Comparison of ENCODE assay signal across 15 mouse cellular contexts in the genomic region with DNA sequence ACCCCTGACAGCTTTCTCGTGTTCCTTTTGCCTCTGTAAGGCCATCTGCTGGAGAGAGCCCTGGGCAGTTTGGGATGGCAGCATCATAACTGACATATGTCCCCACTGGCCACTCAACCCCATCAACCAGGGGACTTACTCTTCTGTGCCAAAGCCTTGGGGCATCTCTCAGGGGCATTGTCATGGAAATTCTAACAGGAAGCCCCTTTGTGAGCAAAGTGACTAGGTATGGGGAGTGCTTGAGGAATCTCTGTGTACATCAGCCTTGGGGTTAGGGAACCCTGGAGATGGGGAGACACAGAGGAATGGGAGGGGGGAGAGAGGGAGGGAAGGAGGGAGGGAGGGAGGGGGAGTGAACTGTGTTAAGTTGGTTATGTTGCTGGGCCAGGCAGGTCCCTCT.
"Had no signal": no experiment of that assay in that cellular context is flagged by ENCODE, and none has a peak within 500 bp of the region (broad histone marks: within the 10 kb centered on the region; RNA-seq: fewer than 3 reads in every experiment).

No protein-coding gene starts in this region.

- H3K27me3 ChIP-seq: midbrain, embryonic 13.5 days; midbrain, embryonic 15.5 days; neural tube, embryonic 12.5 days had no signal

- DNase-seq: lung, adult 18-20 months; lung, embryonic 14.5 days; lung, postnatal 10 days; lung, postnatal 36 days; right cerebral cortex, postnatal 25 days; right cerebral cortex, postnatal 4 days; spleen, adult 18-20 months; thymus, adult 18-20 months; thymus, postnatal 14 days; thymus, postnatal 36 days had no signal

- H3K9me3 ChIP-seq: midbrain, embryonic 13.5 days; midbrain, embryonic 15.5 days had no signal

- H3K9ac ChIP-seq: lung, embryonic 14.5 days; midbrain, embryonic 13.5 days; midbrain, embryonic 15.5 days; neural tube, embryonic 12.5 days had no signal

- H3K4me1 ChIP-seq: megakaryocyte, embryonic 14.5 days; neural tube, embryonic 12.5 days had no signal

- H3K4me2 ChIP-seq: lung, embryonic 14.5 days; midbrain, embryonic 13.5 days; midbrain, embryonic 15.5 days; neural tube, embryonic 12.5 days had no signal

- ATAC-seq: midbrain, embryonic 13.5 days; midbrain, embryonic 15.5 days had no signal

- H3K27ac ChIP-seq: macrophage; midbrain, embryonic 13.5 days; midbrain, embryonic 15.5 days; neural tube, embryonic 12.5 days had no signal

- H3K4me3 ChIP-seq: megakaryocyte, embryonic 14.5 days; midbrain, embryonic 13.5 days; midbrain, embryonic 15.5 days; neural tube, embryonic 12.5 days had no signal

- H3K36me3 ChIP-seq: midbrain, embryonic 13.5 days; midbrain, embryonic 15.5 days; neural tube, embryonic 12.5 days had no signal
